Mouse (Mus musculus) testis, adult 2 months (tissue): Measurements from ENCODE around the gene Olfr622.

Source experiments
- CTCF ChIP-seq: fragments of 200-500 bp; IDR thresholded peaks from 2 replicates; pipeline ENCODE4 v1.5.1; 2012; ENCODE audit warnings: low read depth, mild to moderate bottlenecking, inconsistent platforms, low read length, moderate library complexity; ENCODE audit not compliant: control insufficient read depth, insufficient read depth, insufficient replicate concordance
- POLR2A ChIP-seq: fragments of 200-500 bp; IDR thresholded peaks from 2 replicates; pipeline ENCODE4 v1.6.1; 2012; ENCODE audit warnings: low read depth, mild to moderate bottlenecking, inconsistent platforms, low read length, moderate library complexity; ENCODE audit not compliant: control insufficient read depth

DNA sequence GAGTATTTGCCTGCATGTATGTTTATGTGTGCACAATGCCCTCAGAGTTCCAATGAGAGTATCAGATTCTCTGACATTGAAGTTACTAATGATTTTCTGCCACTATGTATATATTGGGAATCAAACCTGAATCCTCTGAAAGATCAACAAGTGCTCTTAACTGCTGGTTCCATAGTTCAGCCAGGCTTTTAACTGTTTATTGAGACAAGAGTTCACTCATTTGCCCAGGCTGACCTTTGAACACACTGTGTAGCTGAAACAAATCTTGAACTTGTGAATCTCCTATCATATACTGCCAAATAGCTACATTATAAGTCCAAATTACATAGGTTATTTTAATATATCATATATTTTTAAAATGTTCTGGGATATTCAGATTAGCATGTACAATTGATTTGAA lies 5.7 kb downstream of the Olfr622 start:
- TF ChIP-seq POLR2A: no peak
- no peak for TF ChIP-seq CTCF
